Mouse (Mus musculus) adrenal gland, postnatal 25 days (tissue): ENCODE results near the gene Olfr1253. TPM values are rescaled to one million over a fixed set of nuclear protein-coding genes. Genes with fewer than 3 reads are reported as not detected.

Experiments used
- DNase-seq: peaks from one replicate; pipeline ENCODE4 v3.0.0; 2021; ENCODE audit warnings: mixed read lengths
- long read RNA-seq: library from polyadenylated mRNA; stranded (forward); transcript quantifications from one replicate; pipeline ENCODE4 v2.0.0, GENCODE M21; 2021
- total RNA-seq: library from RNA; stranded (reverse); gene quantifications from 2 replicates; pipeline ENCODE4 v1.2.3, GENCODE M21; 2021

Gene Olfr1253
- total RNA-seq: not detected in 2 replicates
- long read RNA-seq: 0 reads

DNA sequence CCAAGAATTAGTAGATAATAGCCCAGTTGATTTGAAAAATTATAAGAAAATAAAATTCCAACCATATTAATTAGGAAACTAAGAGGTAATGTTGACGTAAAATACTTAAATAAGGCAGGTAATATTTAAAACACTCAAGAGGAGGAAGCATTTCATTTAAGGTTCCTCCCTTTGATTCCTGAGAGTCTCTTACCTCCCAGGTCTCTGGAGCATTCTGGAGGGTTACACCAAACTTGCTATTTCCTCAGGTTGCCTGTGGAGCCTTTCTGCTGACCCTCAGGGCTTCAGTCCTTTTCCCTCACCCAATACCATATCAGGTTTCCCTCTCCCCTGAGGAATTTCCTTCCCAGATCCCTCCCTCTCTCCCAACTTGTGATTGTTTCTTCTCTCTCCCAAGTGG, at the start of gene Olfr1253:
Gene Olfr1253, minus strand, starts transcription at position 101 of the 400 bp plus-strand sequence.
- DNase-seq: no peak

DNA sequence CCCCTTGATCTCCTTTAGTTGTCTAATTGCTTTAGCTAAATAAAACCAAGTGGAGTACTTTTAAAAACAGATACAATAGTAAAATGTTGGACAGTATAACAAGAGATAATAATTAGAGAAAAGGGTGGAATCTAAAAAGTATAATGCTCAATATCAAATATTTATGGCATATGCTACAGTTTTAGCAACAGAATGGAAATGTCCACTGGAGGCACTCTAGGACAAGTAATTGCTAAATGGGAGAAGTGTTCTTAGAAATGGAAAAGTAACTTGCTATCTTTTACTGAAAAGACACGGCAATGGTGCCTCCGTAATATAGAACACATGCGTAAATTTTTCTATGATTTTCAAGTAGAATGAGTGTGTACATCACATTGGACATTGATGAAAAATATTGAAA, 42.7 kb upstream of the Olfr1253 start:
- DNase-seq: no peak

DNA sequence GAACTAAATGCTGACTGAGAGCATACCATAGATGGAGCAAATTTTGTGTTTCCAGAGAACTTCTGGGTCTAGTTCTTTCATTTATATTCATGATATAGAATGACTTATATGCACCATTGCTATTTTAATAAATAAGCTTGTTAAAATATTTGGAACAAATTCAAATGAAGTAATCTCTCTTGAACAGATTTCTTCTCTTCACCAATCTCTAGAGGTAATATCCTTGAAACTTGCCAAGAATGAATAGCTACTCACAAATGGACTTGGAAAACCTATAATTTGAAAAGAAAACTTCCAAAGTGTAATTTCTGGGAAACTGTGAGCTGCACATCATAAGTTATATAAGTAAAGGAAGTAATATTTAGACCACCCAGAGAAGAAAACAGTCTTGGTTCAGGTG, 36.6 kb upstream of the Olfr1253 start, which contains the start of gene Olfr1254:
Gene Olfr1254, minus strand, starts transcription at position 101 of the 400 bp plus-strand sequence.
- DNase-seq: no peak

DNA sequence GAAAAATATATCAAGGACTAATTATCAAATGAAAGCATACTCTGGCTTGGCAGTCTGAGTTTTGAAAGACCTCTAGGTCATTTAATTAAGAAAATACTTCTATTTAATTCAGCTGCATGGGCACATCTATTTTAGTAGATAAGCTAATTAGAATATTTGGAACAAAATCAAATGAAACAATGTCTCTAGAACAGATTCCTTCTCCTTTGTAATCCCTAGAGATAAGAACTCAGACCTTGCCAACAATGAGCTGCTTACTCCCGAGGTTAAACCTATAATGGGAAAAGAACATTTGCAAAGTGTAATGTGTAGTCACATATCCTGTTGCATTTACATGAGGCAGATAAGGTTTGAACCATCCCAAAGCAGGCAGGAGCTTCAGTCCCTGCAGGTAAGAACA, 32.0 kb downstream of the Olfr1253 start, which contains the start of gene Olfr1252:
Gene Olfr1252, minus strand, starts transcription at position 101 of the 400 bp plus-strand sequence.
- DNase-seq: no peak

Other genes with a start within 250 kb of the Olfr1253 start
- gene Olfr1243, start 225.6 kb downstream of the Olfr1253 start, total RNA-seq: not detected in 2 replicates
- not detected in 2 replicates for gene Olfr1245, start 178.6 kb downstream of the Olfr1253 start, total RNA-seq
- not detected in 2 replicates for gene Olfr1246, start 163.9 kb downstream of the Olfr1253 start, total RNA-seq
- not detected in 2 replicates for gene Olfr1247, start 143.0 kb downstream of the Olfr1253 start, total RNA-seq
- not detected in 2 replicates for gene Olfr1248, start 138.8 kb downstream of the Olfr1253 start, total RNA-seq
- gene Olfr1249, start 122.1 kb downstream of the Olfr1253 start, total RNA-seq: not detected in 2 replicates
- not detected in 2 replicates for gene Olfr1250, start 95.6 kb downstream of the Olfr1253 start, total RNA-seq
- gene Olfr1251, start 85.2 kb downstream of the Olfr1253 start, total RNA-seq: not detected in 2 replicates
- not detected in 2 replicates for gene Olfr1252, start 32.1 kb downstream of the Olfr1253 start, total RNA-seq
- not detected in 2 replicates for gene Olfr1254, start 36.5 kb upstream of the Olfr1253 start, total RNA-seq
- not detected in 2 replicates for gene Olfr1255, start 55.0 kb upstream of the Olfr1253 start, total RNA-seq
- gene Olfr1256, start 84.5 kb upstream of the Olfr1253 start, total RNA-seq: not detected in 2 replicates
- not detected in 2 replicates for gene Olfr48, start 91.1 kb upstream of the Olfr1253 start, total RNA-seq
- gene Olfr1257, start 121.3 kb upstream of the Olfr1253 start, total RNA-seq: not detected in 2 replicates
- not detected in 2 replicates for gene Olfr1258, start 170.2 kb upstream of the Olfr1253 start, total RNA-seq
- gene Olfr1259, start 191.6 kb upstream of the Olfr1253 start, total RNA-seq: not detected in 2 replicates
- gene Olfr1260, start 217.2 kb upstream of the Olfr1253 start, total RNA-seq: not detected in 2 replicates
- not detected in 2 replicates for gene Olfr1261, start 234.1 kb upstream of the Olfr1253 start, total RNA-seq
- gene Olfr1262, start 243.1 kb upstream of the Olfr1253 start, total RNA-seq: not detected in 2 replicates